Mouse (Mus musculus) heart, postnatal 0 days (tissue): ENCODE measurements around the gene Gm13305. TPM values are rescaled to one million over a fixed set of nuclear protein-coding genes. Genes with fewer than 3 reads are reported as not detected.
"Not testable (repeated sequence)": the region's sequence is repeated elsewhere in the genome, so short reads cannot be mapped to it uniquely, and the experiment has no call there.

ENCODE experiments used
- ATAC-seq: fragments of 200-750 bp; cut with Nextera tagmentation; 2 replicates; pipeline ENCODE4 v1.8.0; 2017; ENCODE audit warnings: low read depth, moderate number of reproducible peaks, moderate library complexity; ENCODE audit not compliant: insufficient read depth
- DNase-seq: peaks from one replicate; pipeline ENCODE4 v3.0.0-alpha.2; 2016; ENCODE audit warnings: low spot score
- H3K27ac ChIP-seq: fragments of 300-500 bp; sonication (generic); 2 replicates; pipeline ENCODE4 v1.5.1; 2014; ENCODE audit warnings: low read depth, mild to moderate bottlenecking
- H3K27me3 ChIP-seq: fragments of 300-500 bp; sonication (generic); 2 replicates; pipeline ENCODE4 v1.6.1; 2014; ENCODE audit warnings: low read length, mixed read lengths; ENCODE audit not compliant: control insufficient read depth, insufficient read depth
- H3K36me3 ChIP-seq: fragments of 300-500 bp; sonication (generic); replicated peaks from 2 replicates; pipeline ENCODE4 v1.6.1; 2014; ENCODE audit warnings: low read length, mixed read lengths; ENCODE audit not compliant: control insufficient read depth, insufficient read depth
- H3K4me1 ChIP-seq: fragments of 300-500 bp; sonication (generic); 2 replicates; pipeline ENCODE4 v1.6.1; 2014; ENCODE audit warnings: antibody characterized with exemption; ENCODE audit not compliant: control insufficient read depth, insufficient read depth
- H3K4me2 ChIP-seq: fragments of 300-500 bp; sonication (generic); 2 replicates; pipeline ENCODE4 v1.6.1; 2014; ENCODE audit warnings: low read depth, mild to moderate bottlenecking, low read length, moderate library complexity
- H3K4me3 ChIP-seq: fragments of 300-500 bp; sonication (generic); 2 replicates; pipeline ENCODE4 v1.5.1; 2014; ENCODE audit warnings: low read depth, low read length
- H3K9ac ChIP-seq: fragments of 300-500 bp; sonication (generic); replicated peaks from 2 replicates; pipeline ENCODE4 v1.6.1; 2014; ENCODE audit warnings: low read depth, low read length, mixed read lengths
- H3K9me3 ChIP-seq: fragments of 300-500 bp; sonication (generic); replicated peaks from 2 replicates; pipeline ENCODE4 v1.6.1; 2016; ENCODE audit warnings: low read length; ENCODE audit not compliant: control insufficient read depth
- WGBS: fragments of 180-500 bp; shearing (Covaris S2); extraction: QIAGEN DNeasy Blood & Tissue Kit; methylation state at CpG from one replicate; pipeline ENCODE4 v1.1.7; 2014; 5-methylcytosine and 5-hydroxymethylcytosine counted together
- polyA plus RNA-seq: library from polyadenylated mRNA; unstranded; fragments of >200 nt; fragmentation: Nextera tagmentation; extraction: Ambion mirVana; gene quantifications from 2 replicates; pipeline ENCODE4 v1.2.1, GENCODE M21; 2015
- total RNA-seq: library from RNA; depleted of rRNA; stranded (reverse); fragments of >200 nt; gene quantifications from 2 replicates; pipeline ENCODE4 v1.2.3, GENCODE M21; 2014; ENCODE audit warnings: low replicate concordance; rRNA removed

Gm13305 gene
- total RNA-seq (not detected in 2 replicates), polyA plus RNA-seq (0.33 and 0.45 TPM in 2 replicates)

GRCm38 (mm10) chr4:42168503-42168902, at the start of gene Gm13305:
Gm13305 (minus strand) TSS chr4:42168603.
- not testable (repeated sequence) for H3K4me3 ChIP-seq, H3K9ac ChIP-seq, ATAC-seq, H3K4me2 ChIP-seq, H3K27me3 ChIP-seq, H3K36me3 ChIP-seq, H3K4me1 ChIP-seq, H3K27ac ChIP-seq, H3K9me3 ChIP-seq, DNase-seq
- no CpG with 5 or more reads among the region's 7 CpGs for WGBS

- not testable (repeated sequence) for H3K4me1 ChIP-seq, H3K9ac ChIP-seq, H3K36me3 ChIP-seq, ATAC-seq, H3K27ac ChIP-seq, H3K27me3 ChIP-seq, DNase-seq, H3K4me3 ChIP-seq, H3K4me2 ChIP-seq, H3K9me3 ChIP-seq
- WGBS: no CpG with 5 or more reads among the region's 25 CpGs
Measured at GRCm38 (mm10) chr4:42184980-42185372, 16.6 kb upstream of the Gm13305 start.

GRCm38 (mm10) chr4:42184324-42184979, 16.0 kb upstream of the Gm13305 start:
- H3K4me3 ChIP-seq, H3K27me3 ChIP-seq, H3K9ac ChIP-seq, H3K9me3 ChIP-seq, ATAC-seq, H3K4me2 ChIP-seq, H3K36me3 ChIP-seq, DNase-seq, H3K4me1 ChIP-seq, H3K27ac ChIP-seq: not testable (repeated sequence)
- WGBS: no CpG with 5 or more reads among the region's 58 CpGs

- H3K4me3 ChIP-seq, H3K9ac ChIP-seq, H3K27ac ChIP-seq, H3K27me3 ChIP-seq, H3K4me2 ChIP-seq, H3K9me3 ChIP-seq, DNase-seq, ATAC-seq, H3K4me1 ChIP-seq, H3K36me3 ChIP-seq: not testable (repeated sequence)
- no CpG with 5 or more reads among the region's 31 CpGs for WGBS
Measured at GRCm38 (mm10) chr4:42183234-42184197, 15.1 kb upstream of the Gm13305 start.

- not testable (repeated sequence) for ATAC-seq, H3K4me1 ChIP-seq, H3K27ac ChIP-seq, H3K4me2 ChIP-seq, H3K27me3 ChIP-seq, DNase-seq, H3K9me3 ChIP-seq, H3K4me3 ChIP-seq, H3K36me3 ChIP-seq, H3K9ac ChIP-seq
- WGBS: no CpG with 5 or more reads among the region's 4 CpGs
Measured at GRCm38 (mm10) chr4:42178243-42178642, 9.8 kb upstream of the Gm13305 start.

GRCm38 (mm10) chr4:42153136-42153535, 15.3 kb downstream of the Gm13305 start, which contains the start of gene Gm13306:
Gm13306 (plus strand) TSS chr4:42153436.
- H3K36me3 ChIP-seq, ATAC-seq: not testable (repeated sequence)
- WGBS: no CpG with 5 or more reads among the region's 9 CpGs

GRCm38 (mm10) chr4:42114517-42114916, 53.9 kb downstream of the Gm13305 start, which contains the start of gene Gm13304:
Gm13304 (plus strand) TSS chr4:42114817.
- no CpG with 5 or more reads among the region's 5 CpGs for WGBS
- not testable (repeated sequence) for H3K9me3 ChIP-seq, DNase-seq, H3K4me2 ChIP-seq, H3K27ac ChIP-seq, H3K4me3 ChIP-seq, H3K4me1 ChIP-seq, ATAC-seq, H3K27me3 ChIP-seq, H3K9ac ChIP-seq, H3K36me3 ChIP-seq

More at GRCm38 (mm10) chr4:42153136-42153535, 15.3 kb downstream of the Gm13305 start, which contains the start of gene Gm13306:
- not testable (repeated sequence) for H3K4me2 ChIP-seq, DNase-seq, H3K27ac ChIP-seq, H3K27me3 ChIP-seq, H3K4me3 ChIP-seq, H3K4me1 ChIP-seq, H3K9ac ChIP-seq, H3K9me3 ChIP-seq
